Mouse (Mus musculus) embryonic facial prominence, embryonic 14.5 days (tissue): ENCODE data around the gene 9630041A04Rik. TPM values are rescaled to one million over a fixed set of nuclear protein-coding genes. Genes with fewer than 3 reads are reported as not detected.
A peak's percentile ranks its signal among the peaks of the same experiment; 100 is the strongest.

ENCODE experiments used
- ATAC-seq: fragments of 200-750 bp; cut with Nextera tagmentation; 2 replicates; pipeline ENCODE4 v1.8.0; 2017; ENCODE audit warnings: low read depth, moderate number of reproducible peaks, moderate TSS enrichment
- DNase-seq: peaks from one replicate; pipeline ENCODE4 v3.0.0-alpha.2; 2015; ENCODE audit warnings: low spot score
- H3K27ac ChIP-seq: fragments of 300-500 bp; sonication (generic); replicated peaks from 2 replicates; pipeline ENCODE4 v1.5.1; 2014; ENCODE audit warnings: low read depth, mild to moderate bottlenecking, low read length, moderate library complexity
- H3K27me3 ChIP-seq: fragments of 300-500 bp; sonication (generic); replicated peaks from 2 replicates; pipeline ENCODE4 v1.6.1; 2014; ENCODE audit warnings: low read length; ENCODE audit not compliant: control insufficient read depth, insufficient read depth
- H3K36me3 ChIP-seq: fragments of 300-500 bp; sonication (generic); 2 replicates; pipeline ENCODE4 v1.6.1; 2014; ENCODE audit warnings: low read length, mixed read lengths; ENCODE audit not compliant: control insufficient read depth, insufficient read depth
- H3K4me1 ChIP-seq: fragments of 300-500 bp; sonication (generic); 2 replicates; pipeline ENCODE4 v1.6.1; 2014; ENCODE audit warnings: antibody characterized with exemption, low read length; ENCODE audit not compliant: control insufficient read depth, insufficient read depth
- H3K4me2 ChIP-seq: fragments of 300-500 bp; sonication (generic); 2 replicates; pipeline ENCODE4 v1.6.1; 2014; ENCODE audit warnings: low read depth, mild to moderate bottlenecking, low read length, moderate library complexity, mixed read lengths
- H3K4me3 ChIP-seq: fragments of 300-500 bp; sonication (generic); 2 replicates; pipeline ENCODE4 v1.5.1; 2014; ENCODE audit warnings: low read depth, mild to moderate bottlenecking, low read length
- H3K9ac ChIP-seq: fragments of 300-500 bp; sonication (generic); 2 replicates; pipeline ENCODE4 v1.6.1; 2014; ENCODE audit warnings: low read depth, mild to moderate bottlenecking, low read length, moderate library complexity, mixed read lengths
- H3K9me3 ChIP-seq: fragments of 300-500 bp; sonication (generic); 2 replicates; pipeline ENCODE4 v1.6.1; 2016; ENCODE audit warnings: low read length; ENCODE audit not compliant: control insufficient read depth
- WGBS: fragments of 180-500 bp; shearing (Covaris S2); extraction: QIAGEN DNeasy Blood & Tissue Kit; methylation state at CpG from one replicate; pipeline ENCODE4 v1.1.7; 2014; 5-methylcytosine and 5-hydroxymethylcytosine counted together
- polyA plus RNA-seq: library from polyadenylated mRNA; unstranded; fragments of >200 nt; fragmentation: Nextera tagmentation; extraction: Ambion mirVana; gene quantifications from 2 replicates; pipeline ENCODE4 v1.2.1, GENCODE M21; 2014

9630041A04Rik gene
- not detected in 2 replicates for polyA plus RNA-seq

DNA sequence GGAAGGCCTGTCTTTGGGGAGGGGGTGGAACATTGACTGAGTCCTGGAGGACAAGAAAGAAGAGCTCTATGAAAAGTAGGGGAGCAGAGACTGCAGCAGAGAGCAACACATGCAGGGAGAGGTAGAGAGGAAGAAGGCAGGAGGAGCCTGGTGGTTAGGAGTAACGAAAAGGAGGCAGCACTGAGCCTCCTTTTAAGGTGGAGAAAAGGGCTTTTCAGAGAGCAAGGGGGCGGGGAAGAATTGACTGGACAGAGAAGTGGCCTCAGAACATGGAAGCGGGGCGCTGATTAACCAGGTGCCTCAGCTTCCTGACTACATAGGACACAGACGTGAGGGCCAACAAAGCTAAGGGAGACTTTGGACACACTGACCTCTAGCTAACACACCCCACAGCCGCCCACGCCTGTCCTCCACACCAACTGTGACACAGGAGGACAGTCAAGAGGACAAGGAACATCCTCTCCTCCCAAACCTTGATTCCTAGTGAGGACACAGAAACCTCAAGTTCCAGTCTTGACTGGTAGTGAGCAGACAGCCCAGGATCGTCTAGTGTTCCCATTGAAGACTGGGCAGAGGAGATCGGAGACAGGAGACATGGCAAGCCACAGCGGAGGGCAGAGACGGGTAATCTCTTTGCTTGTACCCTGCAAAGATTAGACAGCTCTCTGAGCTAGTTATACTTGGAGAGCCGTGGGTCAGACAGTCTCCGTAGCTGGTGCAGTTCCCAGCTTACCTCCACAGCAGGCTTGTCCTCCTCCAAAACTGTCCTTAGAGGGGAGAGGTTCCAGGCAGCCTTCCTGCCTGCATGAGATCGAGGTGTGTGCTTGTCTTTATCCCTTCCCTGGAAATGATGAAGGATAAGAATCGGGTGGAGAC is at the start of gene 9630041A04Rik:
Gene 9630041A04Rik, plus strand, starts transcription at position 246 of the 876 bp plus-strand sequence.
- Histone ChIP-seq H3K27ac (no peak within 1 kb of the TSS; the same call in 1 of the 2 replicates), H3K4me1 (no peaks in the 10 kb centered on the region; the same call in 1 of the 2 replicates), H3K36me3 (no peaks in the 10 kb centered on the region), H3K4me3 (no peak within 1 kb of the TSS), H3K27me3 (no peaks in the 10 kb centered on the region), H3K4me2 (peak within 1 kb of the TSS; percentile 16), H3K9ac (no peak within 1 kb of the TSS), H3K9me3 (no peaks in the 10 kb centered on the region)
- ATAC-seq (no peak), DNase-seq (no peak)
- 78% methylated on average over 15 of the region's 15 CpGs for WGBS

DNA sequence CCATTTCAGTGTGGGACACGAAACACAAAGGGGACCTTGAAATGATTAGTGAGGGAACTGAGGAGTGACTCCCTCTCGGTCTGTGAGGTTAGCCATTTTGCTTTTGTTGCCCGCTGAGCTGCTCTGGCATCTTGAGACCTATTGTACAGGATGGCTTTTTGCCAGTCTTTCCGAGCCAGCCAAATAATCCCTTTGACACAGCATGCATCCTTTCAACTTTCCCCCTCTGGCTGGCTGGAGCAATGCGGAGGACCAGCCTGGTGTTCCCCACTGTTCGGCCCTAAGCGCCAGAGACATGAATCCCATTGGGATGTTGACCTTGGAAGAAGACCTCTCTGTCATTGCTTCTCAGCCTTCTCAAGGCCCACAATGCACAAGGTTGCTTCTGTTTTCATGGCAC is 37.7 kb upstream of the 9630041A04Rik start:
- no peaks in the 10 kb centered on the region for H3K27me3 ChIP-seq
- H3K4me3 ChIP-seq = no peak overlapping the region
- no peak overlapping the region for H3K4me2 ChIP-seq
- 77% methylated on average over 7 of the region's 7 CpGs for WGBS
- H3K27ac ChIP-seq = no peak overlapping the region
- H3K9ac ChIP-seq = no peak overlapping the region
- H3K9me3 ChIP-seq = no peaks in the 10 kb centered on the region
- no peaks in the 10 kb centered on the region for H3K36me3 ChIP-seq
- no peak for ATAC-seq
- DNase-seq = peak; percentile 2
- H3K4me1 ChIP-seq = no peaks in the 10 kb centered on the region

DNA sequence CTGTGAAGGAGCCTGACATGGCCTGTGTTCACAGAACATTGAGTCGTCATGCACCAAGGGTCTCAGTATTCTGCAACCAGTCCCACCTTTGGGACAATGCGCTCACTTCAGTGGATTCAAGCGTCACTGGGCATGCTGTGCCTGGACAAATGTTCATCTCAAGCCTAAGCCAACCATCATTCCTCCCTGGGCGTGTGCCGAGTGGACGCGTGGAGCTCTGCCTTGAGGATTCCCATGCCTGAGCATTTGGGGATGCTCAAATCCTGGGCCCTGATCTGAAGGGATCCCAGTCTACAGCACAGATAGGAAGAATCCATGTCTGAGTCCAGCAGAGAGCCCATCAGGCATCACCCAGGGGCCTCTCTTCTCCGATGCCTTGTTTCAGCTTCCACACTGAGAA is 36.0 kb upstream of the 9630041A04Rik start:
- DNase-seq (no peak), ATAC-seq (no peak)
- Histone ChIP-seq H3K4me2 (no peak overlapping the region), H3K9ac (no peak overlapping the region), H3K27ac (no peak overlapping the region), H3K27me3 (no peaks in the 10 kb centered on the region), H3K36me3 (no peaks in the 10 kb centered on the region), H3K4me3 (no peak overlapping the region), H3K9me3 (no peaks in the 10 kb centered on the region), H3K4me1 (no peaks in the 10 kb centered on the region)
- 91% methylated on average over 8 of the region's 8 CpGs for WGBS

DNA sequence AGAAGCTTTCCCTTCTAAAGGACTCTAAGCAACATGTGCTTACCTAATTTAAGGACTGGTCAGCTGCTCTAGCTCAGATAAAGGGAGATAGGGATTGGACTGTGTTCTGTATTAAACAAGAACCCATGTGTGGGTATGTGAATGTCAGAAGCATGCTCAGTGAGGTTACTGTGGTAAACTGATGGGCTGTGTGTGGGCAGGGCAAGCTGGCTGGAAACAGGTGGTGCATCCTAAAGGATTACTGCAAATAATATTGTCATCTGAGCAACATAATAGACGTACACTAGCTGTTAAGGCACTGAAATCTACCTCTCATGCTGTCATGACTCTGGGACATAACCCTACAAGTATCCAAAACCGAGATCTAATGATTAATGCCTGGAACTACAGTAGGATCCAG is 28.0 kb upstream of the 9630041A04Rik start:
- H3K27me3 ChIP-seq = no peaks in the 10 kb centered on the region
- no peak overlapping the region for H3K27ac ChIP-seq
- no peak overlapping the region for H3K4me3 ChIP-seq
- no peaks in the 10 kb centered on the region for H3K9me3 ChIP-seq
- H3K4me1 ChIP-seq = no peaks in the 10 kb centered on the region
- no peaks in the 10 kb centered on the region for H3K36me3 ChIP-seq
- ATAC-seq (no peak), DNase-seq (no peak)
- no peak overlapping the region for H3K4me2 ChIP-seq
- H3K9ac ChIP-seq = no peak overlapping the region
- 78% methylated on average over 2 of the region's 2 CpGs for WGBS

DNA sequence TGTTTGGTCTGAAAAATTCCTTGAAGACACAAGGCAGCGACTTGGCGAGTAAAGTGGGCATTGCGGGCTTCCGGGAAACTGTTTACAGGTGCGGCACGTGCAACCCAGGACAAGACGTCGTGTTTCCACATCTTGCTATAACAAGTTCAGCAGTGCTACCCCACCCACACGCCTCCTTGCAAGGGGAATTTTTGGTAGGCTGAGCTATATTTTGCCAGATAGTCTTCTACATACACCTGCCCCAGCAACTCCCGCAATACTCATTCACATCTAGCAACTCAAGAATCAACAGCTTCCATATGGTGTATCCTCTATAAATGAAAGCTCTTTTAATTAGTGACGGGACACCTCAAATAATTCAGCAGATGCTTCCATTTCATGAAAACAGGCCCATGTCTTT is 20.5 kb upstream of the 9630041A04Rik start:
- DNase-seq (no peak), ATAC-seq (no peak)
- no peak overlapping the region for H3K4me3 ChIP-seq
- no peaks in the 10 kb centered on the region for H3K9me3 ChIP-seq
- no peak overlapping the region for H3K27ac ChIP-seq
- WGBS = 81% methylated on average over 11 of the region's 11 CpGs
- H3K36me3 ChIP-seq = no peaks in the 10 kb centered on the region
- no peak overlapping the region for H3K4me2 ChIP-seq
- H3K4me1 ChIP-seq = no peaks in the 10 kb centered on the region
- H3K9ac ChIP-seq = no peak overlapping the region
- H3K27me3 ChIP-seq = no peaks in the 10 kb centered on the region

DNA sequence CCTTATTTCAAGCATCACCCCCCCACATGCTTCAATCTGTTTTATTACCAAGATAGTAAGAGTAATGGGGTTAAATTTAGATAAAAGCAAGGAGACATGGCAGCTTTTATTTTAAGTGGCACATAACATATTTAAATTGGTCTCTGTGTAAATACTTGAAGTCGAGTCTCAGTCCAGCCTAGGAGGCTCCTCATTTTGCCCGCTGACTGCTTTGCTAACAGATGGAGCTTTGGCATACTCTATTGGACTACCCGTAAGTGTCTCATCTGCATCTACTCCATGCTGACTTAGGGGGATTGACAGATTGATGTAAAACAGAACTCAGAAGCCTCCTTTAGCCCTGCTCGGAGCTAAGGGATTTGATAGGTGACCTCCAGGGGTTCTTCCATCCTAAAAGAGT is 17.7 kb upstream of the 9630041A04Rik start:
- no peak overlapping the region for H3K4me2 ChIP-seq
- DNase-seq (no peak), ATAC-seq (no peak)
- 68% methylated on average over 4 of the region's 4 CpGs for WGBS
- no peaks in the 10 kb centered on the region for H3K4me1 ChIP-seq
- no peak overlapping the region for H3K27ac ChIP-seq
- H3K9ac ChIP-seq = no peak overlapping the region
- H3K9me3 ChIP-seq = no peaks in the 10 kb centered on the region
- no peak overlapping the region for H3K4me3 ChIP-seq
- no peaks in the 10 kb centered on the region for H3K36me3 ChIP-seq
- H3K27me3 ChIP-seq = no peaks in the 10 kb centered on the region

DNA sequence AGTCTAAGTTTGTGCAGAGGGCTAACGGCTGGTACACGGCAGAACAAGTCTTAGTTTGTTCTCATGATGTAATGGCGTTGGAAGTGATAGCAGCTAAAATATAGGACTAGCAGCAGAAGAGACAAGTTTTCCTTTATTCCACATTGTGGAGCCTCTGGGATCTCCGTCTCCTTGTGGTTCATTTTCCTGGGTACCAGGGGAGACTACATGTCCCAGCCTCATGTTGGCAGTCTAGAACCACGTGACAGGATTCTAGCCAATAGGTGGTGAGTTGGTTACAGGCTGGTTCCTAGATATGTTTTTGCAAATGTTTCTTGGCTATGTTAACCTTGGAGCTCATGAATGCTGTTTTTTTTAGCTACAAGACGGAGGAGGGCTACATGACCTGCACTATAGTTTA is 15.9 kb upstream of the 9630041A04Rik start:
- no peak for DNase-seq
- Histone ChIP-seq H3K4me3 (no peak overlapping the region), H3K4me1 (no peaks in the 10 kb centered on the region), H3K9me3 (no peaks in the 10 kb centered on the region), H3K36me3 (no peaks in the 10 kb centered on the region), H3K4me2 (no peak overlapping the region), H3K27me3 (no peaks in the 10 kb centered on the region), H3K27ac (no peak overlapping the region), H3K9ac (no peak overlapping the region)
- WGBS = 68% methylated on average over 6 of the region's 6 CpGs
- ATAC-seq = no peak

DNA sequence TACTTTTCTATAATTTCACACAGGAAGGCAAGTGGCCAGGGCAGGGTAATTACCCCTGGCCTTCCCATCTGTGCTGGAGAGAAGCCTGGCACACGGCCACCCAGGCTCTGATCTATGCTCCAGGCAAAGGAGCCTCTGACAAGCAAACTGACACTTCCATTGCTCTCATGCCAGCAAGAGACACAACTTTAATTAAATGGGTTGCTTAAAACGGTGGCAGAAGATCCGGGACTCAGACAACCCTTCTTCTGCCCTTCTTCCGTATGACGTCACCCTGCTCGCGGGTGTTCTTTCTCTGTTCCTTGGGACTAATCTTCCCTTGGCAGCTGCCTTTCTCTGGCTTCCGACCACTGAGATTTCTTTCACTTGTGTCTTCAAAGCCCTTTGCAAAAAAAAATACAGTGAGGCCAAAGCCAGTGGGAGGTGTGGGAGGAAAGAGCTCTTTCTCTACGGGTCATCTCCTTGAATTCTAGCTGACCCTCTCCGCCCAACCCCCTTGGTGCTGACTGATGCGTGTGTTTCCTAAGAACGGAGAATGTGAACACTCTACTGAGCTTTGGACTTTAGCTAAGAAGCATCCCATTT is 932 bp downstream of the 9630041A04Rik start:
- H3K4me2 ChIP-seq = peak overlapping the region; percentile 16
- ATAC-seq (peak; percentile 41; the same call in 1 of the 2 replicates), DNase-seq (peak; percentile 63)
- 38% methylated on average over 12 of the region's 12 CpGs for WGBS
- no peaks in the 10 kb centered on the region for H3K9me3 ChIP-seq
- no peaks in the 10 kb centered on the region for H3K36me3 ChIP-seq
- H3K4me3 ChIP-seq = no peak overlapping the region
- H3K9ac ChIP-seq = no peak overlapping the region
- no peak overlapping the region; the same call in 1 of the 2 replicates for H3K27ac ChIP-seq
- no peaks in the 10 kb centered on the region for H3K27me3 ChIP-seq
- no peaks in the 10 kb centered on the region; the same call in 1 of the 2 replicates for H3K4me1 ChIP-seq
